ENCODE assay signal across 14 mouse cellular contexts in the genomic region with DNA sequence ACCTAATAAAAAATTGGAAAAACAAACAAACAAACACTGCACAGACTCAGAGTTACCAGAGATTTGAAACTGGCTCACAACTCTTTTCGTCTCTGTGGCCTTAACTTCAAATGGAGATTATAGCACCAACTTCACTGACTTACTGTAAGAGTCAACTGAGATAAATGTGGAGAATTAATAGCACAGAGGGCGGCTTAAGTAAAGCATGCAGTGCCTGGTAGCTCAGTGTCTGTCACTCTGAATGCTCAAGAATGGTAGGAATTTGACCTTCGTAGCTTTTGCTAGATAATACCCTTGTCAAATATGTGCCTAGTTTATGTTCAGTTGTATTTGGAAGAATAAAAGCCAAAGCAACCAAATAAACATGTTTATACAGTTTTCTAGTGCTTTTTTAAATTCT.
"Had no signal": no experiment of that assay in that cellular context is flagged by ENCODE, and none has a peak within 500 bp of the region (broad histone marks: within the 10 kb centered on the region; RNA-seq: fewer than 3 reads in every experiment).

No protein-coding gene starts in this region.

- H3K27ac ChIP-seq: layer of hippocampus, adult 2 months; limb, embryonic 12.5 days; liver, embryonic 14.5 days; midbrain, embryonic 15.5 days; neural tube, embryonic 12.5 days had no signal

- H3K4me1 ChIP-seq: midbrain, embryonic 15.5 days; neural tube, embryonic 12.5 days had no signal

- ATAC-seq: midbrain, embryonic 15.5 days had no signal

- H3K27me3 ChIP-seq: limb, embryonic 12.5 days; midbrain, embryonic 15.5 days; neural tube, embryonic 12.5 days had no signal

- H3K36me3 ChIP-seq: limb, embryonic 12.5 days; midbrain, embryonic 15.5 days; neural tube, embryonic 12.5 days had no signal

- H3K9ac ChIP-seq: limb, embryonic 12.5 days; liver, embryonic 14.5 days; midbrain, embryonic 15.5 days; neural tube, embryonic 12.5 days had no signal

- H3K9me3 ChIP-seq: limb, embryonic 12.5 days; midbrain, embryonic 15.5 days; neural tube, embryonic 12.5 days had no signal

- DNase-seq: kidney, postnatal 10 days; kidney, postnatal 4 days; liver; lung, adult 2 months; lung, postnatal 10 days; lung, postnatal 4 days; thymus, adult 18-20 months; thymus, postnatal 14 days had no signal

- H3K4me2 ChIP-seq: limb, embryonic 12.5 days; midbrain, embryonic 11.5 days; midbrain, embryonic 15.5 days; neural tube, embryonic 12.5 days had no signal

- H3K4me3 ChIP-seq: layer of hippocampus, adult 2 months; limb, embryonic 12.5 days; midbrain, embryonic 15.5 days; neural tube, embryonic 12.5 days had no signal
